Mouse (Mus musculus): ENCODE measurements around the gene Dennd1a. TPM values are rescaled to one million over a fixed set of nuclear protein-coding genes. Genes with fewer than 3 reads are reported as not detected.

Gene Dennd1a
- total RNA-seq, 1 experiment from 2014 or later, result 27.1 TPM

DNA sequence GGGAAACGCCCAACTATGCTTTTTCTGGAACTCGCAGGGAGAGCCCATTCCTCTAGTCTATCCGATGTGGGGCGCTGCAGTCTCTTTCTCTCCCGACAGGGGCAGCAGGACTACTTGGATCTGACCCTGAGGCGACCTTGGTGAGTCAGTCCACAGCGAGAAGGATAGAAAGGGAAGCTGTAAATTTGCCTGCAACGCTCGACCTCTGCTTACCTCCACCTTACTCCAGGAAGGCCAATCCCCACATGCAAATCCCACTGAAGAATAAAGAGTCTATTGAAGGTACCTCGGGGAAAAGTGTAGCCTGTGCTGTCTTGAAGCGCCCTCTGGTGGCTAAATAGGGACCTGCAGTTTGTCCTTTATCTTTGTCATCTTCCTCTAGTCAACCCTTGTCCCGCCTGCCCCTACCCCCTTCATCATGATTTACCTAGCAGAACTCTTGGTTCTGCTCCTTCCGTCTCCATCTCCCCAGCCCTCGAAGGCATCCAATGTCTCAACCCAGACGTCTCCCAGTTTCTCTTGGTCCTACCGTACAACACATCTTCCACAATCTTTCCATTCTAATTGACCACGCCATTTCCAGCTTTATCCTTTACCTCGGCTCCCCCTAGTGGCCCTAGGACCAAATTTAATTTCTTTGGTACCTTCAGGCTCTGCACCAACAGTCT is 515.4 kb downstream of the Dennd1a start:
- DNase-seq, result peak; percentile 79

DNA sequence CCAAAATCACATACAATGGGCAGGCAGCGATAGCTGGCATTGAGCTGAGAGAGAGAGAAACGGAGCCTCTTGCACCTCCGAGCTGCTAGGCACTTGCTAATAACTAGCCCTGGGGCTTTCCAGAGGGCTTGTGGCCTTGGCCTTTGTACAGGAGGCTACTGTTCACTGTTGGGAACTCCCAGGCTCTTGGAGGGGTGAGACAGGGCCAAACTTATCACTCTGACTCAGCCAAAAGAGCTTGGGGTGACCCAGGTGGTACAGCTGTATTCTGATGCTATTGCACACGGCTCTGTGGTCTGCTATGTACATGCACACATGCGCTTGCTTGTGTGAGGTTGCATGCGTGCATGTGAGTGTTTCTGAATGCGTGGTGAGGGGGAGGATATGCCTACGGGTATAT is 517.4 kb downstream of the Dennd1a start:
- no peak for DNase-seq

DNA sequence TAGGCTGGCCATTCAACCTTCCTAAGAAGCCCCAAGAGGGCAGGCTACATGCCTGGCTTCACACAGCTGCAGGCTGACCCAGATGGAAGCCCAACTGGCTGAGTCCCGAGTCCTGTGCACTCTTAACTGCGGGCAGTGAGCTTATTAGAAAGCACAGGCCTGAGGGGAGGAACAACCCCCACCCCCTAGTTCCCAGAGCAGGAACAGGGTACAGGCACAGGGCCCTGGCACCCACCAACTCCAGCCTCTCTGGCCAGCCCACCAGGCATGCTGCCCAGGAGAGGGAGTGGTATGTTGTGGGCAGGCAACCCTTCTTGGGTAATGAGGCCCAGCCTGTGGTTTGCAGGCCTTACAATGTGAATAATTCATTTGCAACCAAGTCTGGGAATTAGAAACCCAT is 518.3 kb downstream of the Dennd1a start:
- no peak for DNase-seq

DNA sequence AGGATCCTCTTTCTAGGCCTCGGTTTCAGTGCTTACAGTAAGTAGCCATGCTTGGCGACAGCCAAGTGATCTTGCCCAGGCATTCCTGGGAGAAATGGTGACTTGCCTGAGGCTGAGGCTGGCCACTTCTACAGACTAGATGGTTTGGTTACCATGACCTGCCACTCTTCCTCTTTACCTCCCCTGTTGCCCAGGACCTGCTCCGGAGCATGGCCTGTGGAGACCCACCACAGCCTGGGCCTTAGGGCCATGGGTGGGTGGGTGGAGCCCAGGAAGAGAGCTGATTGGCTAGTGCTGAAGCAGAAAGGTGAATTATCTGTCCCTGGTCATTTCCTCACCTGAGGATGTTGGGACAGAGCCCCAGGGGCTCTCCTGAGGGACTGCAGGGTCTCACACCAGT is 519.5 kb downstream of the Dennd1a start:
- no peak for DNase-seq

DNA sequence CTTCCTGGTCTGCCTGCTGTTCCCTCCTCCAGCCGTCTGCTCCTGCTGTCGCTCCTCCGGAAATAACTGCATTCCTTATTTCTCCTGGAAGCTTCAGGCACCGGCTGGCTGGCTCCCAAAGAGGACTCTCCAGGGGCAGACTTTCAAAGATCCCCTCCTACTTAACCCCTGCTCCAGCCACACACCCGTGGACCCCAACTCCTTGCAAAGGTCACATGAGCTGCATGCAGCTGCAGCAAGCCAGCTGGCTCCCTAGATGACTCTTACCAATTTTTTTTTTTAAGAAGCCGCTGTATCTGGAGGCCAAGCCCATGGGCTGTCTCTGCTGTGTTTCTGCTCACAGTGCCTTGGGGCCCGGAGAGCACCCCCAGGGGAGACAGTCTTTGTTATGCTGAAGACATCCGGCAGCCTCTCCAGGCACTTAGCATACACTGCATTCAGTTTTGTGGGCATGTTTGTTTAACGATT is 520.1 kb downstream of the Dennd1a start:
- no peak for DNase-seq

DNA sequence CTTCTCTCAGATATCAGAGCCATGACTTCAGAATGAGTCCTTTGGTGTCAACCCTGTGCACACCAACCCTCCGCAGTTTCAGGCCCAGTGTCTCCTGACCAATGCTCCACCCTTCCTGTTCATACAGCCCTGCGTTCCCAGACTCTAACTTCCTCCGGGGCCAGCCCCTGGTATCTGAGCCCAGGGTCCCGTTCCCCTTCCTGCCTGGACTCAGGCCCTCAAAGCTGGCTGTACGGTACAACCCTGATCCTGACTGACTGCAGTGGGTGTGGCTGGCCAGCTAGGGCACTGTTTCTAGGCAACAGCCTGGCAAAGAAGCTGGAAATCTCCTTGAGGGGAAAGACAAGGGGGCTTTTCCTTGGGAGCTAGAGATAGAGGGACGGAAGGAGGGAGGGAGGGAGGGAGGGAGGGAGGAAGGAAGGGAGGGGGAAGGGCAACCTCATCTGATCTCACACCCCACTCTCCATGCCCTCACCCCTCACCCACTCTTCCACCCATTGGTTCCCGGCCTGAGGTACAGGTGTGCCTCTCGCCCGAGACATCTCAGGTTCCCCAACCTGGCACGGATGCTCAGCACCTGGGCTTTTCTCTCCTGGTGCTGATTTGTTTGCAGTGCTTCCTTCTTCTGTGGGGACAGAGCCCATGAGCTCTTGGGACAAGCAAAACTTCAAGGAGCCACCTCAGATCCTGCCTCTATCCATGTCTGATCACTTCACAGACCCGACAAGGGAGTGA is 521.0 kb downstream of the Dennd1a start:
- no peak for DNase-seq

DNA sequence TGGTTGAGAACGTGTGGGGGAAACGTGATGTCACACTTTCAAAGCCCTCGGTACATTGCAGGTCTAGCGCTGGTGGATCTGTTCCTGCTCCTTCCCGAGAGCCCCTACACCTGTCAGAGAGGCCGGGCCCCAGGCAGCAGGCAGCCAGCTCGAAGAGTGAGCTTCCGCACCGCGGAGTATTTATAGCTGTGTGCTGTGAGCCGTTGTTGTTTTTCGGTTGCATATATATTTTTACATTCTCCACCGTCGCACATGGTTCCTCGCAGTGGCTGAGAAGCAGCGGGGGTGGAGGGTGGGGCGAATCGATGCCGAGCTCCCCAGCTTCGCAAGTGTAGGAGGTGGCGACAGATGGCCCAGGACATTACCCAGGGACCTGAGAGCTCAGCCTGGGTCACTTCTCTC is 522.1 kb downstream of the Dennd1a start:
- DNase-seq, result no peak

DNA sequence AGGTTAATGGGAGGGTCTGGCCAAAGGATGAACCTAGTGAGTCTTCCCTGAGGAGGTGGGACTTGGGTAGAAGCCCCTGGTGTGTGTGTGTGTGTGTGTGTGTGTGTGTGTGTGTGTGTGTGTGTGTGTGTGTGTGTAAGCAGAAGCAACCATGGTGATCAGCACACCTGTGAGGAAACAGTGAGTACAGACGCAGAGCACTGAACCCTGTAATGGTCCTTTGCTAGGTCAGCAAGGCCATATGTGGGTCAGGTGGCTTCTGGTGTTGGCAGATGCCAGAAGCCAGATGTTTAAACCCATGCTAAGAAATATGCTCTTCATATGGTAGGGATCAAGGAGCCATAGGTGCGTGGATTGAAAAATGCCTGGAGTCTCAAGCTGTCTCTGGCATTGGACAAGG is 522.7 kb downstream of the Dennd1a start:
- DNase-seq, result no peak

DNA sequence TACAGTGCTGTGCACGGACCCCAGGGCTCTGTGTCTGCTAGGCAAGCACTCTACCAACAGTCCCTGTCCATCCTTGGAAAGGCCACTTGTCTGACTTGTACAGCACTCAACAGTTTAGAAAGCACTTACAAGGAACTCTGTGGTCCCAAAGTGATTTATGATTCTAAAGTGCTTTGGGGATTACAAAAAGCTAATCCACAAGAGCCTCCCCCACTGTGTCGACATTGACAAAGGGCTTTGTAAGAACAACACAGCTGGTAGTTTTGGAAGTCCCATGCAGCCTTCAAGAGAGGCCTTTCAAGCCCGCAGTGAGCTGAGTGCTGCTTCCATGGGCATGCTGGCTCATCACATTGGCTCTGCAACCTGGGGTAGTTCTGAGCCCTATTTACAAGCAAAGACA is 523.6 kb downstream of the Dennd1a start:
- no peak for DNase-seq

DNA sequence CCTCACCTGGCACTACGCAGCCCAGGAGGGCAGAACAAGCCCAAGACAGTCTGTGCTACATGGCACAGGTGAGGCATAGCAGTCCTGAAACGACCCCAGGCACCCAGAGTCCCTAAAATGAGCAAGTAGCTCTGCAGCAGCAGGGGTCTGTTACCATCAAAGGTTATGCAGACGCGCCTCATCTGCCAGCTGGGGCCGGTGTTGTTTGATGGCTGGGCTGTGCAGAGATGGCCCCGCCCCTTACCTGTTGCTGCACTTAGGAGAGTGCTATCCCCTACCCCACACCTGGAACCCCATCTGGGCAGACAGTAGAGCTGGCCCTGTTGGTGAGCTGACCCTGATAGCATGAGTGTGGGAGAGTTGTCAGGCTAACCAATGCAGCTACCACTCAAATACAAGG is 526.6 kb downstream of the Dennd1a start:
- DNase-seq, result no peak

DNA sequence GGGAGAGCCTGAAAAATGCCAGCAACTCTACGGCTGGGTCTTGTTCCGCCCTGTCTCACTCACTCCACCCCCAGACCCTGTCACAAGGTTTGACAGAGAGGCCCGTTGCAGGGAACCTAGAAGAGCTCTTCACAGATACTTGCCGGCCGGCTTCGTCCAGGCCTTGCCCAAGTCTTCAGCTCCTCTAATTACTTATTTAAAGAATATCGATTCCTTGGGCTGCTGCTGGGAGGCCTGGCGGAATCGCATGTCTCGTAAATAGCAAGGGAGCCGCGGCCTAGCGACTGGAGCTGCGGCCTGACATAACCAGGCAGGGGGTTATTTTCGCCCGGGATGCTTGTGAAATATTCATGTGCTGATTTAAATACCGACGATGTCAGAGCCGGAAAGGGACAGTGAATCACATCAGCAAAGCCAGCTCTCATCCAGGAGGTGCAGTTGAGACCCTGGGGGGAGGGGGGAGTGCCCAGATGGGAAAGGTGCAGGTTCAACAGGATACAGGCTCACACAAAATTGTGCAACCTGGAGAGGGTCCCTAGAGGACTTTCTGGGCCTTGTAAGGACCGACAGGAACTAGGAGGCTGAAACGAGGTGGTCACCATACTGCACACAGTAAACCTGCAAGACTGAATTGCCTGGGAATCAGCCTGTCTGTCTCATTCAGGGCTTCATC is 528.7 kb downstream of the Dennd1a start:
- no peak for DNase-seq

DNA sequence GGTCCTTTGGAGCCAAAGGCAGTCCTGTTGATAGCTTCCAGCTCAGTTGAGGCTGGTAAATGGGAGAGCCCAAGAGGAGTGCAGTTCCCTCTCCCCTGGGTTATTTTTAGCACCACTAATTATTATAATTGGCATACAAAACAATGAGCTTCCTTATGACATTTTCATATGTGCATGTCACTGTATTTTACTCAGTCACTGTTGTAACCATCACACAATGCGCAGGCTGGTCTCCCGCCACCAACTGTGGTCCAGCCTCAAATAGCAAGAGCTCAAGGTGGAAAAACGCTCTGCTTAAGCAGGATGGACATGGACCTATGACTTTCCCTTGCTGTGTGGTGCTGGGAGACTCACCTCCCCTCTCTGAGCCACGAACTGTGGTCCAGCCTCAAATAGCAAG is 529.4 kb downstream of the Dennd1a start:
- no peak for DNase-seq

DNA sequence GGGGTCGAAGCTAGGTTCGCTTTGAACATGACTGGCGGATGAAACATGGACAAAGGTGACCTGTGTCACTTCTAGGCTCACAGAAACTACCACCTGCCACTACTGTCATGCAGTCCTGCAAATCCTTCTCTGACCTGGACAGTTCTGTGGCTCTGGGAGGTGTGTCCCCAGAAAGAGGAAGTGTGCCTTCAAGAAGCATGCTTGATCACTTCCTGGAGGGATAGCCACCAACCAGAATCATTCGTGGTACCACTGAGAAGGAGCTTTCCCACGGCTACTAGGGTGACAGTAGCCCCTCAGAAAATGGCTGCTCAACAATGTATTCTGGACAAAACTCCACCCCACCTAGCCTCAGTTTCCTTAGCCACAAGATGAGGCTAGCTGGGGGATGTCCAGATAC is 530.2 kb downstream of the Dennd1a start:
- no peak for DNase-seq

DNA sequence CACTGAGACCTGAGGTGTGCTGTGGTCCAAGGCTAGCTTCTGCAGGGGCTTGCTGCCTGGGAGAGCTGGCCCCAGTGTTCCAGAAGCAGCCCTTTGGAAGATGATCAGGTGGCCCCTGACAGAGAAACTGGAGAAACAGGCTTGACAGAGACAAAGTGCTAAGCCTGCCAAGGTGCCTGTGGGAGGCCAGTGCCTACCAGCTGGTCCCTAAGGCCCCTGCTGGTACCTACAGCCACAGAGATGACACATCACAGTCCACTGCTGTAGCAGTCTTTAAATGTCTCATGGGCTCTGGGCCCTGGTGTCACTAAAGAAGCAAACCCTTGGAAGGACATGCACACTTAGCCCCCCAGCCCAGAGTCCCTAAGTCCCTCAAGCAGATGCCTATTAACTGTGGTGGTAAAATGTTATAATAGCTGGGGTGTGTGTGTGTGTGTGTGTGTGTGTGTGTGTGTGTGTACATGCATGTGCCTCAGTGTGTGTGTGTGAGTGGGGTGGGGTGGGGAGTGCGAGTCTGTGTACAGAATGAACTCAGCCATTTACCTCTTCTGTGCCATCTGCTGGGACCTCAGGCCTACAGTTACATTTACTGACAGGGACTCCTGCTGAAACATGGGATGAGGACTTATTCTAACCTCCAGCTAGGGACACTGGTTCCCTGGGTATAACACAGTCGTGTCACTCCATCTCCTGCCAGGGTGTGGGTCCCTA is 530.8 kb downstream of the Dennd1a start:
- DNase-seq, result no peak

DNA sequence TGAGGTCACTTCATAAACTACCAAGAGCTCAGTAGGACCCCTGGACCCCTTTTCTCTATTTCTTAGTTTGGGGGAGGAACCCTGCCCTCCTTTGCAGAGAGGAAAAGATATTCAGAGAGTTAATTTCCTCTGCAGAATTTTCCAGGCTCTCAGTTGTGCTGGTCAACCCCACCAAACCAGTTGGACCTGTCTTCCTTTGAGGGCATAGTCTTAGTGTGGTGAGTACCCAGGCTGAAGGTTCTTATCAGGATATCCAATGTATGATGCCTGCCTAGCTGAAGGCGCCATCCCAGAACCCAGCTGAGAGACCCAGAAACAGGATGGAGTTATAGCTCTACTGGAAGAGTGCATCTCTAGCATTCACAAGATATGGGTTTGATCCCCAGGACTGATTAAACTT is 536.1 kb downstream of the Dennd1a start:
- DNase-seq, result no peak

DNA sequence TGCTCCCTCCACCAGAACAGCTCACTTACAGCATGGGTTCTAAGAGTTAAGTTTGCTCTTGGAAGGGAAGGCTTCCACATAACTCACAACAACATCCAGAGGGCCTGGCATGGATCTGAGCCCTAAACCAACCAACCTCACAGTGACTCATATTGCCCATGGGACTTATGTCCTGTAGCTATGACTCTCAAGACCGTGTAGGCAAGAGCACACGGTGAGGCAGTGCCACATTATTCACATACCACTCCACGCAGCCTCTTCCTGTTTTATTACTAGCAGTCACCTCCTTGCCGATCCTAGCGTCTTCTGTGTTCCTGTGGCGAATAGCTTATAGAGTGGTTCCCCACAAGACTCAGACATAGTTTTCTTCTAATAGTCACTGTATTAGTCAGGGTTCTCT is 537.9 kb downstream of the Dennd1a start:
- DNase-seq, result no peak

Small RNA genes within 50 kb of the gene (microRNA-seq; reads per million reads assigned to microRNA genes)
- 0 reads per million in 2 experiments for gene Gm44455

Other genes starting within 250 kb of the Dennd1a start
- gene Lhx2, start 51.9 kb upstream of the Dennd1a start, total RNA-seq (2021), result not detected in 2 replicates
- gene Nek6, start 224.3 kb upstream of the Dennd1a start, total RNA-seq (2021), result 11.7 and 13.2 TPM in 2 replicates

All from adrenal gland, postnatal 25 days (tissue).